Mouse (Mus musculus): Measurements from ENCODE around the gene Gli1. TPM values are rescaled to one million over a fixed set of nuclear protein-coding genes. Genes with fewer than 3 reads are reported as not detected.
A peak's percentile ranks its signal among the peaks of the same experiment; 100 is the strongest.

Gli1 gene
- polyA plus RNA-seq, 1 experiment, result not detected

- TF ChIP-seq CTCF (IDR thresholded peaks at IDR 0.05; ENCODE audit: low read depth, low read length), result no peak
- TF ChIP-seq POLR2A (IDR thresholded peaks at IDR 0.05; ENCODE audit: borderline replicate concordance, low read depth, low read length), result no peak
- Histone ChIP-seq H3K4me1 (ENCODE audit: control insufficient read depth, insufficient read depth, low read length) (peaks cover 8% of the 10 kb centered on the region), H3K27ac (ENCODE audit: insufficient read depth, low read depth, low read length) (no peak overlapping the region), H3K4me3 (ENCODE audit: insufficient read depth, low read length) (no peak overlapping the region)
Measured at GRCm38 (mm10) chr10:127349810-127350209, 8.0 kb upstream of the Gli1 start.

- Histone ChIP-seq H3K27ac (ENCODE audit: insufficient read depth, low read depth, low read length) (no peak overlapping the region), H3K4me1 (ENCODE audit: control insufficient read depth, insufficient read depth, low read length) (peaks cover under 1% of the 10 kb centered on the region), H3K4me3 (ENCODE audit: insufficient read depth, low read length) (no peak overlapping the region)
- TF ChIP-seq CTCF (IDR thresholded peaks at IDR 0.05; ENCODE audit: low read depth, low read length), result no peak
- TF ChIP-seq POLR2A (IDR thresholded peaks at IDR 0.05; ENCODE audit: borderline replicate concordance, low read depth, low read length), result no peak
Measured at GRCm38 (mm10) chr10:127348957-127349356, 7.2 kb upstream of the Gli1 start.

- TF ChIP-seq POLR2A (IDR thresholded peaks at IDR 0.05; ENCODE audit: borderline replicate concordance, low read depth, low read length) (no peak), CTCF (IDR thresholded peaks at IDR 0.05; ENCODE audit: low read depth, low read length) (no peak)
Measured at GRCm38 (mm10) chr10:127346173-127346572, 4.4 kb upstream of the Gli1 start.

GRCm38 (mm10) chr10:127343029-127343428 lies 1.3 kb upstream of the Gli1 start:
- TF ChIP-seq POLR2A (IDR thresholded peaks at IDR 0.05; ENCODE audit: borderline replicate concordance, low read depth, low read length) (no peak), CTCF (IDR thresholded peaks at IDR 0.05; ENCODE audit: low read depth, low read length) (no peak)
- H3K27ac ChIP-seq (ENCODE audit: insufficient read depth, low read depth, low read length), result no peak overlapping the region
- H3K4me1 ChIP-seq (ENCODE audit: control insufficient read depth, insufficient read depth, low read length), result 0 out of 2 replicates have a peak, but pooled peaks cover 4% of the 10 kb centered on the region
- H3K4me3 ChIP-seq (ENCODE audit: insufficient read depth, low read length), result no peak overlapping the region

More at GRCm38 (mm10) chr10:127346173-127346572, 4.4 kb upstream of the Gli1 start:
- Histone ChIP-seq H3K4me1 (ENCODE audit: control insufficient read depth, insufficient read depth, low read length) (no peaks in the 10 kb centered on the region; the same call in 1 of the 2 replicates), H3K4me3 (ENCODE audit: insufficient read depth, low read length) (no peak overlapping the region), H3K27ac (ENCODE audit: insufficient read depth, low read depth, low read length) (no peak overlapping the region)

- Histone ChIP-seq H3K4me3 (ENCODE audit: insufficient read depth, low read length) (no peak overlapping the region), H3K27ac (ENCODE audit: insufficient read depth, low read depth, low read length) (no peak overlapping the region), H3K4me1 (ENCODE audit: control insufficient read depth, insufficient read depth, low read length) (0 out of 2 replicates have a peak, but pooled peaks cover 4% of the 10 kb centered on the region)
- TF ChIP-seq POLR2A (IDR thresholded peaks at IDR 0.05; ENCODE audit: borderline replicate concordance, low read depth, low read length) (no peak), CTCF (IDR thresholded peaks at IDR 0.05; ENCODE audit: low read depth, low read length) (no peak)
Measured at GRCm38 (mm10) chr10:127341360-127341690, 449 bp downstream of the Gli1 start.

- no peak for TF ChIP-seq CTCF (IDR thresholded peaks at IDR 0.05; ENCODE audit: low read depth, low read length)
- no peak for TF ChIP-seq POLR2A (IDR thresholded peaks at IDR 0.05; ENCODE audit: borderline replicate concordance, low read depth, low read length)
- Histone ChIP-seq H3K4me1 (ENCODE audit: control insufficient read depth, insufficient read depth, low read length) (0 out of 2 replicates have a peak, but pooled peaks cover 4% of the 10 kb centered on the region), H3K27ac (ENCODE audit: insufficient read depth, low read depth, low read length) (no peak overlapping the region), H3K4me3 (ENCODE audit: insufficient read depth, low read length) (0 out of 2 replicates have a peak overlapping the region, but pooled peaks have one; percentile 10)
Measured at GRCm38 (mm10) chr10:127340577-127341359, 1.0 kb downstream of the Gli1 start.

- Histone ChIP-seq H3K4me1 (ENCODE audit: control insufficient read depth, insufficient read depth, low read length) (0 out of 2 replicates have a peak, but pooled peaks cover 4% of the 10 kb centered on the region), H3K27ac (ENCODE audit: insufficient read depth, low read depth, low read length) (no peak overlapping the region), H3K4me3 (ENCODE audit: insufficient read depth, low read length) (peak overlapping the region; percentile 59)
- no peak for TF ChIP-seq CTCF (IDR thresholded peaks at IDR 0.05; ENCODE audit: low read depth, low read length)
- TF ChIP-seq POLR2A (IDR thresholded peaks at IDR 0.05; ENCODE audit: borderline replicate concordance, low read depth, low read length), result no peak
Measured at GRCm38 (mm10) chr10:127339683-127340576, 1.8 kb downstream of the Gli1 start.

- H3K27ac ChIP-seq (ENCODE audit: insufficient read depth, low read depth, low read length), result no peak overlapping the region
- TF ChIP-seq CTCF (IDR thresholded peaks at IDR 0.05; ENCODE audit: low read depth, low read length), result peak; percentile 71
- TF ChIP-seq POLR2A (IDR thresholded peaks at IDR 0.05; ENCODE audit: borderline replicate concordance, low read depth, low read length), result no peak
- H3K4me3 ChIP-seq (ENCODE audit: insufficient read depth, low read length), result peak overlapping the region; percentile 59
- 0 out of 2 replicates have a peak, but pooled peaks cover 4% of the 10 kb centered on the region for H3K4me1 ChIP-seq (ENCODE audit: control insufficient read depth, insufficient read depth, low read length)
Measured at GRCm38 (mm10) chr10:127338930-127339682, 2.7 kb downstream of the Gli1 start.

- Histone ChIP-seq H3K4me3 (ENCODE audit: insufficient read depth, low read length) (no peak overlapping the region), H3K27ac (ENCODE audit: insufficient read depth, low read depth, low read length) (no peak overlapping the region), H3K4me1 (ENCODE audit: control insufficient read depth, insufficient read depth, low read length) (0 out of 2 replicates have a peak, but pooled peaks cover 4% of the 10 kb centered on the region)
Measured at GRCm38 (mm10) chr10:127337536-127338099, 4.2 kb downstream of the Gli1 start.

More at GRCm38 (mm10) chr10:127337536-127338099, 4.2 kb downstream of the Gli1 start:
- no peak for TF ChIP-seq POLR2A (IDR thresholded peaks at IDR 0.05; ENCODE audit: borderline replicate concordance, low read depth, low read length)
- no peak for TF ChIP-seq CTCF (IDR thresholded peaks at IDR 0.05; ENCODE audit: low read depth, low read length)

Data from bone marrow macrophage, adult 2 months (primary cell).